Mouse (Mus musculus) monocyte, adult 2 months (primary cell): ENCODE data around the gene Osmr.
"Not testable (repeated sequence)": the region's sequence is repeated elsewhere in the genome, so short reads cannot be mapped to it uniquely, and the experiment has no call there.

Experiments
- DNase-seq, 2 experiments: peaks; one replicate each; pipeline ENCODE4 v3.0.0; 2022; ENCODE audit warnings: low spot score in 2 of 2, low read depth in 1 of 2

The Osmr gene

GRCm38 (mm10) chr15:6862125-6862524 lies 12.6 kb downstream of the Osmr start:
- no peak for DNase-seq

GRCm38 (mm10) chr15:6861617-6862016 lies 13.2 kb downstream of the Osmr start:
- no peak for DNase-seq

GRCm38 (mm10) chr15:6859781-6860180 lies 15.0 kb downstream of the Osmr start:
- DNase-seq = no peak

DNA sequence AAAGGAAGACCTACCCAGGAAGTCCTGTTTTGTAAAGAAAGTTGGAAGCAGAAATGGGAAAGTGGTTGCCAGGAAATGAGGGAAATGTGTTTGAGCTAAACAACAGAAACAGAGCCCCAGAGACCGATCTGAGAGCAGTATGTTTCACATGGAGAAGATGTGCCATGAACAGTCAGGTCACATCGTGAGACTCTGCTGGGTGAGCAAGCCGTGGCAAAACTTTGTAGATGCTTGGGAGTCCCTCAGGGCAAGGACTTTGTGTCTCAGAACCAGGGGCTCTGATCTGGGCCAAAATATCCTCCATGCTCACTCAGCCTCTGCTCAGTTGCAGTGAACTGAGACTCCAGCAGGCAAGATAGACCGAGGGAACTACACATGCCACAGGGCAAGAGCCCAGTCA lies 15.9 kb downstream of the Osmr start:
- no peak for DNase-seq

DNA sequence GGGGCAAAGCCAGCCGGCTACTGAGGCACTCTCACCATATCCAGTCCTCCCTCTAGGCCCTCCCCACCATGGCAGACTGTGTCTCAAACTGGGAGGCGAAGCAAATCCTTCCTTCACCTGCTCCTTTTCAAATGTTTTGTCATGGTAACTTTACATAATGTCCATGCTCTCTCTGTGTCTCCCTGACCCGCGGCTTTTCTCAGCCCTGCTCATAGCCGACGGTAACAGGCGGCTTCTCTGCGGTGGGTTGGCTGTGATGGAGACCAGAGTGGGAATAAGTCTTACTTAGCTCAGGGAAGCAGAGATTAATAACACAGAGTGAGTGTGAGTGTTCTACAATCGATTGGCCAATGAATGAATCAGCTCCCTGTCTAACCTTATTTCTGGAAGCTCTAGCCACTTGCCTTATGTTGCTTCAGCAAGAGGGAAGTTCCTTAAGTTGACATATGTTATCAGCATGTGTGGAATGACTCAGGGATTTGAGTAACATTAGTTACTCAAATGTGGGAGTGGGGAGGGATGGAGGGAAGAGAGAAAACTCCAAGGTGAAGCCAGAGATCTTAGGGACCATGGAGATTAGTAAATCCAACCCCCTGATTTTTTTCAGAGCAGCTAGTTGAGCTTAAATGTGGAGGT lies 17.4 kb downstream of the Osmr start:
- DNase-seq = no peak

DNA sequence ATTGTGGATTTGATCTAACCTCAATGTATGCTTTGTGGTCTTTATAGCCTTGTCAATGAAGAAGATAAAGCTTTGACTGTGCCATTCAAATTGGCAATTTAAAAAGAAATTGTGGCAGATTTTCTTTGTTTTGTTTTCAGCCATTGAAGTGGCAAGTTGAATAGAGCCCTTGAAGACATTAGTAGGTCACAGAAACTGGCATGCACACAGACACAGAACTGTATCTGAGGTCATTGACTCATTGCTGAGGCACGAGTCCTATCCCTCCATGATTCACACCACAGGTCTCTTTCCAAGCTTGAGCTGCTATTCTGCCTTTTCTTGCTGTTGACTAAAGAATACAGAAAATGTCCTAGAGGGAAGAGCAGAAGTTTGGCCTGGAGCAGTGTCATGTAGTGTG lies 24.9 kb downstream of the Osmr start:
- DNase-seq = no peak

DNA sequence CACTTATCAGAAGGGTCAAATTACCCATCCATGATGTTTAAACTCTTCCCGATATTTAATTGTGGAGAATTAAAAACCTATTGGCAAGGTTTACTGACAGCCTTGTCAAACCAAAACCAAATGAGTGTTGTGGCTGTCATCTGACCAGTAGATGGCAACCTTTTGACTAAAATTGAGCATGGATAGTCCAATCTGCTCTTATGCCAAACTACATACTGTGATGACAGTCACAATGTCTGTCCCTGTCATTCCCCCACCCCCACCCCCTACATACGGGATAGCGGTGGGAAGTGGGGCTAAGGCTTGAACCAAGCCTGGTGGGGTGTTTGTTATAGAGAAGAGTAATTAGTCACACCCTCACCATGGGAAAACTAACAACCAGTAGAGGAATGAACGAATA lies 34.6 kb downstream of the Osmr start:
- DNase-seq = no peak

GRCm38 (mm10) chr15:6815807-6816206 lies 59.0 kb downstream of the Osmr start:
- no peak for DNase-seq

GRCm38 (mm10) chr15:6801212-6801611 lies 73.6 kb downstream of the Osmr start:
- DNase-seq = not testable (repeated sequence)

DNA sequence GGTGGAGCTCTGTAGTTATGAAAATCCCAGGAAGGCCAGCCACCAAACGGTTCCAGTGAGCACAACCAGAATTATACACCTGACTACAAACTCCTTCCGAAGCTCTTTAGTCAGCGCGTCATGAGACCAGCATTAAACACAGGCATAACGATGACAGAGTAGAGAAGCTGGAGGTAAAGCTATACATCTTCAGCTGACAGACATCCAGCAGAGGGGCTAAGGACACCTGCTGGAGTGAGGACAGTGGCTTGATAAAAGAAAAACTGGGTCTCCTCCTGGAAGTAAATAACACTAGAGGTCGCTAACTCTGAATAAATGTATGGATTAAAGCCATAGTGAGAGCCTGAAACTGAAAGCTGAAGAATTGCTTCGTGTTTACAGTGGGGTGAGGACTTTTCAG lies 81.9 kb downstream of the Osmr start:
- DNase-seq = no peak

DNA sequence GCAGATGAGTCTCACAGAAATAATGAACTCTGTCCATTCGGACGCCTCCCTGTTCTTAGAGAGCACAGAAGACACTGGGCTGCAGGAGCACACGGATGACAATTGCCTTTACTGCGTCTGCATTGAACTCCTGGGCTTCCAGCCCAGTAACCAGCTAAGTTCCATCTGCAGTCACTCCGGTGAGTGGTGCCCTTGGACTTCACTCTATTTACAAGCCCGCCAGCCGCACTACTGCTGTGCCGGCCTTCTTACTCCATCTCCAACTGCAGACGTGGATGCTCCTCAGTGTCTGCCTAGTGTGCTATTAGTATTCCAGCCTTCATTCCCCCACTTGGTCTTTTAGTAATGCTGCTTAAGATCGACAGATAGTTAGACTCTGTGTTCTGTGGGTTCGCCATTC lies 83.1 kb downstream of the Osmr start:
- DNase-seq = no peak

- DNase-seq = no peak
Observed at GRCm38 (mm10) chr15:6790011-6790410, 84.8 kb downstream of the Osmr start.

DNA sequence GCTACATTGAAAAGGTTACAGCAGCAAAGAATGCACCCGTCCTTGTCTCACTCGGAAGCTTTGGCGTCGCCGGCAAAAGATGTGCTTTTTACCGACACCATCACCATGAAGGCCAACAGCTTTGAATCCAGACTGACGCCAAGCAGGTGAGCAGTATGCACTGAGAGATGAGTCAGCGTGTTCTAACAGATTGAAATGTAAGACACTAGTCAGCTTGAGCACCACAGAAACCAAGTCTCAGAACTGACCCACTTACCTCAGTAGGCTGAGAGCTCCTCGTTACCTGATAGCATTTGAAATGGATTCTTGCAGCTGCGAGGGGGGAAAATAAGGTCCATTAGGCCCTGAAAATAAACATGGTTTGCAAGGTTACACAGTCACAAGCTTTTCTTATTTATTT lies 87.5 kb downstream of the Osmr start:
- DNase-seq = no peak

DNA sequence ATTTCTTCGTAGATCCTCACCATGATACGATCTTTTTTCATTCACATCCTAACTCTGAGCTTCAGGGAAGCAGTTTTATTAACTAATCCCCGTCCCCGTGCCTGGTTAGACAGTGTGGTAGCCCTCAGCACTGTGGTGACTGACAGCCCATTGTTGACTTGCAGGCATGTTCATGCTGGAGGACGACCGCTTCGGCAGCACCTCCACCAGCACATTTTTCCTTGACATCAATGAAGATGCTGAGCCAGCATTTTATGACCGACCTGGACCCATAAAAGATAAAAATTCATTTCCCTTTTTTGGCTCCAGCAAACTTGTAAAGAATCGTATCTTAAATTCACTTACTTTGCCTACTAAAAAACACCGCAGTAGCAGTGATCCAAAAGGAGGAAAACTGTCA lies 88.6 kb downstream of the Osmr start:
- no peak for DNase-seq

DNA sequence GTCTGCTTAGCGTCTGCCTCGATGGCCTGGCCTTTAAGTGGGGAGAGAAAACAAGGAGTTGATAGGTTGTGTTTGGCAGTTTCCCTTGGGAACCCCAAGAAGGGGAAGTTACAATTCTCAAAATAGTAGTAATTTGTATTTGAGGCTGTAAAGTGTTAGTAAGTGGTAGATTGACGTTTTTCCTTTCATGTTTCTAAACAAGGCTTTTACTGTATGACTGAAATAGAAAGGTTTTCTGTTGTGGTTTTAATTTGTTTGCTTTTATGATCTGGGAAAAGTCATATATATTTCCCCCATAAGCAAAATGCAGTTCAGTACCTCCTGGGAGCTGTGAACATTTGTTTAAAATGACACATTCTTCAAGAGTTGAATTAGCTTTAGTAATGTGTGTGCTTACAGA lies 102.5 kb downstream of the Osmr start:
- DNase-seq = no peak
